Mouse (Mus musculus): ENCODE measurements around the gene Otud5. TPM values are rescaled to one million over a fixed set of nuclear protein-coding genes. Genes with fewer than 3 reads are reported as not detected.

Otud5 gene
- polyA plus RNA-seq, 1 experiment from 2014 or later: 72.3 TPM

DNA sequence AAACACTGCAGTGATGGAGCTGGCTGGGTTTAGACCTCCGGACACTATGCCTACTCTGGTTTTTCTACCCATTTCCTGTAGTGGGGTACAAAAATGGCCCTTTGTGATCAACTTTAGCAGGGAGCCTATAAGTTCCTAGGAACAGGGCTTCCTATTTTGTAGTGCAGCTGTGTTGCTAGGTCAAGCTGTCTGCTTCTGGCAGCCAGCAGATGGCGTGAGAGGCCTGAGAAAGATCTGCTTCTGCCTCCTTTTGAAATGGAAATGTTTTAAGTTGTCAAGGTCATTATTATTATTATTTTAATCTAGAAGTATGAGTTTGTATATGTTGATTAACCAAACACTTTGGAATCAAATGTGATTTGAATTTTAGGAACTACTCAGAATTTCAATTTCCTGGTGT, 13.4 kb downstream of the Otud5 start:
- Histone ChIP-seq H3K4me2 (replicated peaks) (no peak overlapping the region), H3K4me1 (no peaks in the 10 kb centered on the region), H3K27me3 (replicated peaks) (no peaks in the 10 kb centered on the region), H3K9me3 (no peaks in the 10 kb centered on the region), H3K4me3 (no peak overlapping the region), H3K27ac (no peak overlapping the region), H3K36me3 (no peaks in the 10 kb centered on the region; the same call in 1 of the 2 replicates), H3K9ac (no peak overlapping the region)
- WGBS: 59% methylated on average over 2 of the region's 2 CpGs
- ATAC-seq (ENCODE audit: low FRiP score, low read depth): no peak

DNA sequence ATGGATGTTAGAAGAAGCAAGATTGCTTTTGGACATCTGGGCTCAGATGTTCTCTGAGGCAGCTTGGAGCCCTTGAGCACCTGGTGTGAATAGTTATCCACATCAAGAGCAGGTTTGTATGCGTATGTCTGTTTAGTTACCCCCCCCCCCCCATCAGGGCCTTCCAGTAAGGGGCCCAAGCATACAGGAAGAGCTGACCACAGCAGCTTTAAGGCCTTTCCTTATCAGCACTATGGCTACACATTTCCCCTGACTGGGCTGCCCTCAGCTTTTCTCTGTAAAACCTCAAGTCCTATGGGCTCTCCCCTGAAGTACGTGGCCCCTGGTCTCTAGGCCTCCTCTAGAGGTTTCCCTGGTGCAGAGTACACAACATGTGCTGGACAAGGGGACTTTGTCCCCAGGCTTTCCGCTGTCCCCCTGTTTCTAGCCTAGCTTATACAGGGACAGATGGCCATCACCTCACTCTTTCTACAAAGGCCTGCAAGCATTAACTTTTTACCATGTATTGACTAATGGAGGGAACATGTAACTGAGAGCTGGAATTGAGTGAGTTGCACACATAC, 18.1 kb downstream of the Otud5 start:
- Histone ChIP-seq H3K27ac (no peak overlapping the region), H3K36me3 (no peaks in the 10 kb centered on the region; the same call in 1 of the 2 replicates), H3K4me3 (no peak overlapping the region), H3K9me3 (no peaks in the 10 kb centered on the region), H3K4me2 (replicated peaks) (no peak overlapping the region), H3K27me3 (replicated peaks) (no peaks in the 10 kb centered on the region), H3K9ac (no peak overlapping the region), H3K4me1 (no peaks in the 10 kb centered on the region)
- WGBS: 96% methylated on average over 3 of the region's 3 CpGs
- ATAC-seq (ENCODE audit: low FRiP score, low read depth): no peak

DNA sequence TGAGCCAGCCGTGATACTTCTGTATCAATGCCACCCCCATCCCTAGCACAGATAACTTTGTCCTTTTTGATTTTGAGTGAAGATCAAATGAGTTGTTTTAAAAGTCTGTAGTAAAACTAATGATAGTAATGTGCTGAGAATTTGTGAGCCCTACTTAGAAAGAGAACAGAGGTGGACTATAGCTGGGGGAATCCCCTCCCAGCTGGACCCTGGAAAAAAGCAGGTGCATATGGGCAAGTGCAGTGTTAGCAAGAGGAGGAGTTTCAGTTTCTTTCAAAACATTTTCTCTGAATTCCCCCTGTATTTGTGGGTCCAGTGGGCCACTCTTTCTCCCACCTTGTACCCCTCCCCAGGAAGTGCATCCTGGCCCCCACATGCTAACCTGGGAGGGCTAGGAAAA, 22.0 kb downstream of the Otud5 start:
- Histone ChIP-seq H3K27me3 (replicated peaks) (no peaks in the 10 kb centered on the region), H3K4me1 (no peaks in the 10 kb centered on the region), H3K9ac (no peak overlapping the region), H3K4me2 (replicated peaks) (no peak overlapping the region), H3K27ac (no peak overlapping the region), H3K9me3 (no peaks in the 10 kb centered on the region), H3K4me3 (no peak overlapping the region), H3K36me3 (peaks cover 8% of the 10 kb centered on the region)
- WGBS: 87% methylated on average over 1 of the region's 1 CpGs
- no peak for ATAC-seq (ENCODE audit: low FRiP score, low read depth)

DNA sequence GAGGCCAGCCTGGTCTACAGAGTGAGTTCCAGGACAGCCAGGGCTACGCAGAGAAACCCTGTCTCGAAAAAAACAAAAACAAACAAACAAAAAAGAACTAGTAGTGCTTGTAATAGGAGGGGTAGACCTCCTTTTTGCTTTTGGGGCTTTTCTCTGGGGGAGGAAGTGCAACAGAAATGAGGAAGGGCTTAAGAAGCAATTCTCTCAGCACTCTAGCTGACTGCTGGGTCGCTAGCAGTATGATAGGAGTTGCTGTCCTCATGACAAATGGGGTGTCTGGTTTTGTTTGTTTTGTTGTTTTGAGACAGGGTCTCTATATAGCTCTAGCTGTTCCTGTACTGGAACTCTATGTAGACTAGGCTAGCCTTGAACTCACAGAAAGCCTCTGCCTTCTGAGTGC, 23.4 kb downstream of the Otud5 start:
- H3K9ac ChIP-seq: no peak overlapping the region
- H3K4me1 ChIP-seq: no peaks in the 10 kb centered on the region
- no peak overlapping the region for H3K4me3 ChIP-seq
- 80% methylated on average over 3 of the region's 3 CpGs for WGBS
- no peaks in the 10 kb centered on the region for H3K27me3 ChIP-seq (replicated peaks)
- H3K9me3 ChIP-seq: no peaks in the 10 kb centered on the region
- no peak overlapping the region for H3K4me2 ChIP-seq (replicated peaks)
- no peak overlapping the region for H3K27ac ChIP-seq
- ATAC-seq (ENCODE audit: low FRiP score, low read depth): no peak
- peaks cover 9% of the 10 kb centered on the region for H3K36me3 ChIP-seq

DNA sequence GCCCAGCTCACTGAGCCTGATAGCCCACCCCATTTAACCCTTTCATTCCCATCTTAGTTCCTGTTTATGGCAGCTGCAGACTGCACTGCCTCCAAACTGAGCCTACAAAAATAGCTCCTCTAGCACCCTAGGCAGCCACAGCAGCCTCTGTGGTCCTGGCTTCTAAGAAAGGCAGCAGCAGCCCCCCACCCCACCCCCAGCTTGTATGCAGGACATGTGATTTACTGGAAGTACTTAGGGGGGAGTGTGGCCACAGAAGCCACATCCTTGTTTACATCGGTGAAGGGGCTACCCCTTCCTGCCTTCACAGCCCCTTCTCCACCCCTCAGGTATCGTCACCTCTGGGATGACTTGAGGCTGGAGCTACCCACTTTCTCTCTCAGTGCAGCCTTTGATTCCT, 24.2 kb downstream of the Otud5 start:
- no peaks in the 10 kb centered on the region for H3K4me1 ChIP-seq
- H3K27ac ChIP-seq: no peak overlapping the region
- WGBS: 79% methylated on average over 2 of the region's 2 CpGs
- no peaks in the 10 kb centered on the region for H3K27me3 ChIP-seq (replicated peaks)
- H3K36me3 ChIP-seq: peaks cover 9% of the 10 kb centered on the region
- H3K9me3 ChIP-seq: no peaks in the 10 kb centered on the region
- no peak overlapping the region for H3K4me3 ChIP-seq
- no peak overlapping the region for H3K4me2 ChIP-seq (replicated peaks)
- no peak for ATAC-seq (ENCODE audit: low FRiP score, low read depth)
- H3K9ac ChIP-seq: no peak overlapping the region

DNA sequence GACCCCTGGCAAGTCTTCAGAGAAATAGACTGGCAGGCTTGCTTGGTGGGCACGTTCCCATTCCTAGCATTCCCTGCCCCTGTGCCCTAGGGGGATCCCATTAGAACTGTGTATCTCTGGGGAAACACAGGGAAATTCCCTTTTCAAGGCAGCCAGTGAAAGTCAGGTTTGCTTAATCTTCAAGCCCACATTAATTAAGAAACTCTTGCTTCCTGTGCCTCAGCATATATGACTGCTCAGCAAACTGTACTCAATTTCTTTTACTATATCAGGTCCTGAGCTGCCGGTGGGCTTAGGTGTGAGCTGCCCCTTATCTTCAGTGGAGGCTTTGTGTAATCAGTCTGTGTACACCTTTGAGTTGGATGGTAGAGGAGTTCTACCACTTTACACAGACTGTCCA, 24.6 kb downstream of the Otud5 start:
- H3K4me2 ChIP-seq (replicated peaks): no peak overlapping the region

DNA sequence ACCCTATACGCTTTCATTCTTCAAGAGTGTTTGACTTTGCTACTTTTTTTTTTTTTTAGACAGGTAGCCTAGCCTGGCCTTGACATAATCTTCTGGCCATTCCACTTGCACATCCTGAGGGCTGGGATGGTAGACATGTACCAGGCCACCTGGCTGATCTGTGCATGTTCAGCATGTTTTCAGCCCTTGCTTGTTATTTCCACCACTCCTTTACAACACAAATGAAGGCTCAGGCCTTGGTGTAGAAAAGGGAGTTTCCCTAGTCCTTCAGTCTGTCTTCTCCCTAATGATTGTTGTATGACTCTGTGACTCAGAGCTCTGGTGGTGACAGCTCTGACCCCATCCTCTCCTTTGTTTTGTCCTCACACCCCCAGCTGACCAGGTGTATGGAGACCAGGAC, 26.0 kb downstream of the Otud5 start:
- Histone ChIP-seq H3K4me1 (no peaks in the 10 kb centered on the region), H3K36me3 (peaks cover 14% of the 10 kb centered on the region), H3K27ac (no peak overlapping the region), H3K4me3 (no peak overlapping the region), H3K4me2 (replicated peaks) (no peak overlapping the region), H3K27me3 (replicated peaks) (no peaks in the 10 kb centered on the region), H3K9me3 (no peaks in the 10 kb centered on the region), H3K9ac (no peak overlapping the region)
- 94% methylated on average over 1 of the region's 1 CpGs for WGBS
- no peak for ATAC-seq (ENCODE audit: low FRiP score, low read depth)

More for the DNA sequence above, 24.6 kb downstream of the Otud5 start:
- H3K4me1 ChIP-seq: no peaks in the 10 kb centered on the region
- H3K36me3 ChIP-seq: peaks cover 9% of the 10 kb centered on the region
- no peak overlapping the region for H3K4me3 ChIP-seq
- 73% methylated on average over 2 of the region's 2 CpGs for WGBS
- H3K9me3 ChIP-seq: no peaks in the 10 kb centered on the region
- no peaks in the 10 kb centered on the region for H3K27me3 ChIP-seq (replicated peaks)
- ATAC-seq (ENCODE audit: low FRiP score, low read depth): no peak
- H3K27ac ChIP-seq: no peak overlapping the region
- H3K9ac ChIP-seq: no peak overlapping the region

DNA sequence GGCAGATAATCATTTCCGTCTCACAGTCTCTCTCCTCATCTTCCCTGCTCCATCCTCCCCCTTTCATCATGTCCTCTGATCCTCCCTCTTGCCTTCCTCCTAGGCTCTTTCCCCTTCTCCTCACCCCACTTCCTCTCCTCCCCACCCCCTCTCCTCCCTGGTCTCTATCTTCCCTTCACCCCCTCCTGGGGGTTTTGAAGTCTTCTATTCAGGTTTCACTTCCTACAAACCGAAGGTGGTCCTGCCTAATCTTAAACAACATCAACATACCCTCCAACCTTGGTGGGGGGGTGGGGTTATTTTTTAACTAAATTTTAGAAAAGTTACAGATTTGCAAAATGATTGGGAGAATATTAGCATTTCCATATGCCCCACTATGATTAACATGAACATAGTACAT, 27.3 kb downstream of the Otud5 start:
- no peak overlapping the region for H3K9ac ChIP-seq
- no peak overlapping the region for H3K4me3 ChIP-seq
- H3K9me3 ChIP-seq: no peaks in the 10 kb centered on the region
- no peak overlapping the region for H3K27ac ChIP-seq
- H3K4me2 ChIP-seq (replicated peaks): no peak overlapping the region
- whole genome bisulfite sequencing: 48% methylated on average over 2 of the region's 2 CpGs
- peaks cover 18% of the 10 kb centered on the region for H3K36me3 ChIP-seq
- no peaks in the 10 kb centered on the region for H3K27me3 ChIP-seq (replicated peaks)
- H3K4me1 ChIP-seq: no peaks in the 10 kb centered on the region
- ATAC-seq (ENCODE audit: low FRiP score, low read depth): no peak

DNA sequence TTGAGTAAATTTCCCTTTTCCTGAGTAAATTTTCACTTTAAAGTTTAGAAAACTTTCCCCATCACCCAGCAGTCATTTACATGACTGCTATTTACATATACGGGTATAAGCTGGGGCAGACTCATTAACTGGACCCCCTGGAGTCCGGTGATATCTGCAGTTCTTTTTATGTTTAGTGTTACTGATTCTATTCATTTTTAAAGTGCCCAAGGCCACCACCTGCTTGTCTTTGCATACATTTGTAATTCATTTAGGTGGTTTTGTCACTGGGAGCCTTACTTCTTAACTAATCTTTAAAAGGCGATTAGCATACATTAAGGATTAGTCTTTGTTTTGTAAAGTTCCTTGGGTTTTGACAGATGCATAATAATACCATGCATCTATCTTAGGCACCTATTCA, 28.7 kb downstream of the Otud5 start:
- peaks cover 25% of the 10 kb centered on the region for H3K36me3 ChIP-seq
- H3K4me1 ChIP-seq: no peaks in the 10 kb centered on the region
- no peak for ATAC-seq (ENCODE audit: low FRiP score, low read depth)
- no peaks in the 10 kb centered on the region for H3K27me3 ChIP-seq (replicated peaks)
- H3K9ac ChIP-seq: no peak overlapping the region
- H3K9me3 ChIP-seq: no peaks in the 10 kb centered on the region
- H3K27ac ChIP-seq: no peak overlapping the region
- H3K4me2 ChIP-seq (replicated peaks): no peak overlapping the region
- H3K4me3 ChIP-seq: no peak overlapping the region
- WGBS: 43% methylated on average over 3 of the region's 3 CpGs

DNA sequence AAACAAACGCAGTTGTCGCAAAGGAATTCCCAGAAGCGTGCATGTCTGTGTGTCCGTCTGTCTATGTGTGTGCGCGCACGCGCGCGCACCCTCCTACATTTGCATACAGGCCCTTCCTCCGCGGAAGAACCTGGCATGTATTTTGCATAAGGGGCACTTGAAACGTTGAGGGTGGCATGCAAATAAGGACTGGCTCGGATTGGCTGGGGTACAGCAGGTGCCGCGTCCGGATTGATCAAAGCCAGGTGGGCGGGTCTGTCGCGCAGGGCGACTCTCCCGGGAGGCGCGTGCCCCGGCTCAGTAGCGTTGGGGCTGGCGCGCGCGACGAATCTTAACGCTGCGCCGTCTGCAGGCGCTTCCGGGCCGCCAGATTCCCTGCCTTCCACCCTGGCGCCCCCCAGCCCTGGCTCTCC, 36.8 kb downstream of the Otud5 start, which contains the start of gene Pim2:
Gene Pim2, plus strand, starts transcription at position 256 of the 413 bp plus-strand sequence.
- ATAC-seq (ENCODE audit: low FRiP score, low read depth): peak; percentile 89

DNA sequence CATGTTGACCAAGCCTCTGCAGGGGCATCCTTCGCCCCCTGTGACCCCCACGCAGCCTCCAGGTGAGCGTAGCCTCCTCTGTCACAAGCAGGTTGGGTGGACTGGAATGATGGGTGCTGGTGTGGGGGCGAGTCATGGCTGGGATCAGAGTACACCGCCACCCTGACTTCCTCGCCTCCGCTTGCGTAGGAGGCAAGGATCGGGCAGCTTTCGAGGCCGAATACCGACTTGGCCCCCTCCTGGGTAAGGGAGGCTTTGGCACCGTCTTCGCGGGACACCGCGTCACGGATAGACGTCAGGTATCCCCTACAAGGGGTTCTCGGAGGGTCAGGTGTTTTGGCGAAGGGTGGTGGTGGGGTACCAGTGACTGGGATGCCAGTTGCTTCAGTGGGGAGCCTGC, 37.3 kb downstream of the Otud5 start:
- peak overlapping the region; percentile 79 for H3K4me2 ChIP-seq (replicated peaks)
- 15% methylated on average over 21 of the region's 21 CpGs for WGBS
- peak overlapping the region; percentile 47; the same call in 1 of the 2 replicates for H3K9ac ChIP-seq
- H3K27me3 ChIP-seq (replicated peaks): no peaks in the 10 kb centered on the region
- H3K4me3 ChIP-seq: peak overlapping the region; percentile 41
- H3K4me1 ChIP-seq: 0 out of 2 replicates have a peak, but pooled peaks cover 7% of the 10 kb centered on the region
- no peaks in the 10 kb centered on the region for H3K9me3 ChIP-seq
- ATAC-seq (ENCODE audit: low FRiP score, low read depth): peak; percentile 22
- no peak overlapping the region for H3K27ac ChIP-seq
- peaks cover 7% of the 10 kb centered on the region; the same call in 1 of the 2 replicates for H3K36me3 ChIP-seq

More for the DNA sequence above, 36.8 kb downstream of the Otud5 start, which contains the start of gene Pim2:
- peak within 1 kb of the TSS; percentile 47; the same call in 1 of the 2 replicates for H3K9ac ChIP-seq
- H3K27me3 ChIP-seq (replicated peaks): no peaks in the 10 kb centered on the region
- peak within 1 kb of the TSS; percentile 79 for H3K4me2 ChIP-seq (replicated peaks)
- peak within 1 kb of the TSS; percentile 41 for H3K4me3 ChIP-seq
- H3K4me1 ChIP-seq: 0 out of 2 replicates have a peak, but pooled peaks cover 7% of the 10 kb centered on the region
- H3K27ac ChIP-seq: no peak within 1 kb of the TSS
- peaks cover 11% of the 10 kb centered on the region; the same call in 1 of the 2 replicates for H3K36me3 ChIP-seq
- 15% methylated on average over 38 of the region's 38 CpGs for WGBS
- H3K9me3 ChIP-seq: no peaks in the 10 kb centered on the region

DNA sequence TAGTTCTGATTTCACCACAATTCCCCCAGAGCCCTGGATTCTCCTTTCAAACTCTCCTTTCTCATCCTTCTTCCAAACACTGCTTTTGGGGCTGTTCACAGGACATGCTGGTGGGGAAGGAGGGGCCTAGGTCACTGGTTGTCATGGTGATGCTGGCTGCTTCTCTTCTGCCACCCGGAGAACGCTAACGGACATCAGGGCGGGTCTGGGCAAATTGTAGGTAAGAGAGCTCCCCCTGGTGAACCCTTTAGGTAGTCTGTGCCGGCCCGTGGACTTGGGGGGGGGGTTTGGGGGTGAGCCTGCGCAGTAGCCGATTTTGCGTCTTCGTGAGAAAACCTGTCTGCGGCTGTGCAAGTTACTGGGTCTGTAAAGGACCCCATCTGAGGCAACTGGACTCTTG, 38.7 kb downstream of the Otud5 start:
- Histone ChIP-seq H3K27ac (no peak overlapping the region), H3K9me3 (no peaks in the 10 kb centered on the region; the same call in 1 of the 2 replicates), H3K9ac (no peak overlapping the region), H3K36me3 (no peaks in the 10 kb centered on the region), H3K27me3 (replicated peaks) (no peaks in the 10 kb centered on the region), H3K4me3 (no peak overlapping the region), H3K4me1 (0 out of 2 replicates have a peak, but pooled peaks cover 7% of the 10 kb centered on the region), H3K4me2 (replicated peaks) (peak overlapping the region; percentile 44)
- peak; percentile 36; the same call in 1 of the 2 replicates for ATAC-seq (ENCODE audit: low FRiP score, low read depth)
- WGBS: 17% methylated on average over 11 of the region's 11 CpGs

Data from neural tube, embryonic 12.5 days (tissue).